Mouse (Mus musculus) neural tube, embryonic 13.5 days (tissue): ENCODE data around the gene Flcn. TPM values are rescaled to one million over a fixed set of nuclear protein-coding genes. Genes with fewer than 3 reads are reported as not detected.

ENCODE experiments used
- polyA plus RNA-seq: library from polyadenylated mRNA; unstranded; fragments of >200 nt; fragmentation: Nextera tagmentation; extraction: Ambion mirVana; gene quantifications from 2 replicates; pipeline ENCODE4 v1.2.1, GENCODE M21; 2015

Flcn gene
- polyA plus RNA-seq, 1 experiment from 2014 or later, result 35.0 TPM

Other genes with a start within 250 kb of the Flcn start
- not detected in 2 replicates for gene Olfr222, start 233.8 kb downstream of the Flcn start, polyA plus RNA-seq
- gene Olfr223, start 216.7 kb downstream of the Flcn start, polyA plus RNA-seq, result not detected in 2 replicates
- 58.2 and 73.5 TPM in 2 replicates for gene Mprip, start 148.7 kb downstream of the Flcn start, polyA plus RNA-seq
- gene Pld6, start 22.4 kb downstream of the Flcn start, polyA plus RNA-seq, result 3.4 and 4.1 TPM in 2 replicates
- gene Nt5m, start 29.4 kb upstream of the Flcn start, polyA plus RNA-seq, result 63.8 and 70.7 TPM in 2 replicates
- 219 and 243 TPM in 2 replicates for gene Cops3, start 29.8 kb upstream of the Flcn start, polyA plus RNA-seq
- gene Med9, start 138.2 kb upstream of the Flcn start, polyA plus RNA-seq, result 36.2 TPM in 2 replicates
- gene Rasd1, start 154.9 kb upstream of the Flcn start, polyA plus RNA-seq, result 0.96 and 1.1 TPM in 2 replicates
- gene Pemt, start 236.5 kb upstream of the Flcn start, polyA plus RNA-seq, result 7.1 and 8.5 TPM in 2 replicates